Mouse (Mus musculus) myocyte (in vitro differentiated cells): ENCODE results near the gene Pard3b.

Experiments
- POLR2A ChIP-seq: IDR thresholded peaks from one replicate; pipeline ENCODE4 v1.6.1; 2011; ENCODE audit warnings: low read depth, mild to moderate bottlenecking, control low read depth, moderate library complexity; ENCODE audit not compliant: insufficient read length
- POLR2AphosphoS2 ChIP-seq: IDR thresholded peaks from one replicate; pipeline ENCODE4 v1.6.1; 2011; ENCODE audit warnings: low read depth, control low read depth; ENCODE audit not compliant: insufficient read length
- TCF12 ChIP-seq: IDR thresholded peaks from one replicate; pipeline ENCODE4 v1.6.1; 2011; ENCODE audit warnings: mild to moderate bottlenecking, control low read depth; ENCODE audit not compliant: poor library complexity, insufficient read depth, severe bottlenecking

- TF ChIP-seq POLR2AphosphoS2 (no peak), POLR2A (no peak), TCF12 (no peak)
Measured at GRCm38 (mm10) chr1:62071139-62071538, 432.5 kb downstream of the Pard3b start.
